Mouse (Mus musculus): ENCODE results near the gene Tagln. TPM values are rescaled to one million over a fixed set of nuclear protein-coding genes. Genes with fewer than 3 reads are reported as not detected.

Gene Tagln
- 881 and 1,168 TPM in 2 replicates for polyA plus RNA-seq (2015; fragmentation: Nextera tagmentation; extraction: Ambion mirVana)

DNA sequence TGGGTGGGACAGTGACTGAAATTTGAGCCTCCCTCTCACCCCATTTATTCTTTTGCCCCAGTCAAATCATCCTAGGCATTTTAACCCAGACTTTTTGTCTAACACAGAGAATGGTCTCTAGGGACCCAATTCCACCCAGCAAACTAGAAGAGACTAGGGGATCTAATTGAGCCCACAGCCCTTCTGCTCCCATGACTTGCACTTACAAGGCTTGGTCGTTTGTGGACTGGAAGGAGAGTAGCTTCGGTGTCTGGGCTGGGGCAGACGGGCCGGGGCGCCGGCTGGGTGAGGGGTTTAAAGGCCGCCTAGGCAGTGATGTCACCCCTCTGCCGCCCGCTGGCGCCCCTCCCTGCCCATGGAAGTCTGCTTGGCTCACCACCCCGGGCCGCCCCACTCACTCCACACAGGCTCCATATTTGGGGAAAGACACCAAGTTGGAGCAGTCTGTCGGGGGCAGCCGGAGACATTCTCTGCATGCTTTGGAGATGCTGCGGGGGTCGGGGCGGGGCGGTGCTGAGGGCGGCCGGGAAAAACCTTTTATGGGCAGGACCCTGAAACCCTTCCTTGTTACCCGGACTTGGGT, at the start of gene Tagln:
Gene Tagln (minus strand): TSS at position 431 of the 583 bp plus-strand sequence.
- Histone ChIP-seq H3K9ac (ENCODE audit: low read length) (peak within 1 kb of the TSS; percentile 74), H3K9me3 (ENCODE audit: control insufficient read depth, low read length) (no peaks in the 10 kb centered on the region), H3K27me3 (ENCODE audit: control insufficient read depth, insufficient read depth, low read length) (no peaks in the 10 kb centered on the region), H3K4me3 (ENCODE audit: low read depth, low read length) (peak within 1 kb of the TSS; percentile 39), H3K27ac (replicated peaks) (peak within 1 kb of the TSS; percentile 91), H3K36me3 (ENCODE audit: control insufficient read depth, insufficient read depth, low read length) (peaks cover 16% of the 10 kb centered on the region), H3K4me1 (replicated peaks; ENCODE audit: control insufficient read depth, insufficient read depth) (no peaks in the 10 kb centered on the region), H3K4me2 (replicated peaks; ENCODE audit: low read depth) (peak within 1 kb of the TSS; percentile 54)
- DNase-seq (ENCODE audit: low spot score) (peak; percentile 61), ATAC-seq (ENCODE audit: low FRiP score, low TSS enrichment) (peak; percentile 78)
- TF ChIP-seq CTCF (IDR thresholded peaks at IDR 0.05; ENCODE audit: low read depth) (no peak), EP300 (optimal IDR thresholded peaks at IDR 0.05) (peak; percentile 37)
- WGBS, result 5% methylated on average over 21 of the region's 21 CpGs

DNA sequence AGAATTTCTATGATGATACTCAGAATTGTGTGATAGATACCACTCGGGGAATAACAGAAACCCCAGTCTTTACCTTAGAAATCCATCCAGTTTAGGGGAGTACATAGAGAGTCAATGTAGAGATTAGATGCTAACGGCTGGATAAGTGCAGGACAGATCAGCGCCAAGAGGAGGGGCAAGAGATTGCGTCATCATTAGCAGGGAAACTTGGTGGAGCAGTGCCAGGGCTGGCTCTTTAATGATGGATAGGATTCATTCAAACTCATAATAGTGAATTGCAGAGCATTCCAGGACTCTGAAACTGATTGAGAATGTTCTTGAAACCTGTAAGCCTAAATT, 49.3 kb upstream of the Tagln start:
- Histone ChIP-seq H3K9ac (ENCODE audit: low read length) (peak overlapping the region; percentile 93), H3K4me2 (replicated peaks; ENCODE audit: low read depth) (peak overlapping the region; percentile 77), H3K36me3 (ENCODE audit: control insufficient read depth, insufficient read depth, low read length) (no peaks in the 10 kb centered on the region), H3K4me1 (replicated peaks; ENCODE audit: control insufficient read depth, insufficient read depth) (peaks cover 4% of the 10 kb centered on the region; the same call in 1 of the 2 replicates), H3K27ac (replicated peaks) (peak overlapping the region; percentile 97), H3K27me3 (ENCODE audit: control insufficient read depth, insufficient read depth, low read length) (no peaks in the 10 kb centered on the region), H3K9me3 (ENCODE audit: control insufficient read depth, low read length) (no peaks in the 10 kb centered on the region), H3K4me3 (ENCODE audit: low read depth, low read length) (peak overlapping the region; percentile 95)
- peak; percentile 55 for ATAC-seq (ENCODE audit: low FRiP score, low TSS enrichment)
- TF ChIP-seq EP300 (optimal IDR thresholded peaks at IDR 0.05) (no peak), CTCF (IDR thresholded peaks at IDR 0.05; ENCODE audit: low read depth) (no peak)
- DNase-seq (ENCODE audit: low spot score), result peak; percentile 62
- 0% methylated on average over 4 of the region's 4 CpGs for WGBS

DNA sequence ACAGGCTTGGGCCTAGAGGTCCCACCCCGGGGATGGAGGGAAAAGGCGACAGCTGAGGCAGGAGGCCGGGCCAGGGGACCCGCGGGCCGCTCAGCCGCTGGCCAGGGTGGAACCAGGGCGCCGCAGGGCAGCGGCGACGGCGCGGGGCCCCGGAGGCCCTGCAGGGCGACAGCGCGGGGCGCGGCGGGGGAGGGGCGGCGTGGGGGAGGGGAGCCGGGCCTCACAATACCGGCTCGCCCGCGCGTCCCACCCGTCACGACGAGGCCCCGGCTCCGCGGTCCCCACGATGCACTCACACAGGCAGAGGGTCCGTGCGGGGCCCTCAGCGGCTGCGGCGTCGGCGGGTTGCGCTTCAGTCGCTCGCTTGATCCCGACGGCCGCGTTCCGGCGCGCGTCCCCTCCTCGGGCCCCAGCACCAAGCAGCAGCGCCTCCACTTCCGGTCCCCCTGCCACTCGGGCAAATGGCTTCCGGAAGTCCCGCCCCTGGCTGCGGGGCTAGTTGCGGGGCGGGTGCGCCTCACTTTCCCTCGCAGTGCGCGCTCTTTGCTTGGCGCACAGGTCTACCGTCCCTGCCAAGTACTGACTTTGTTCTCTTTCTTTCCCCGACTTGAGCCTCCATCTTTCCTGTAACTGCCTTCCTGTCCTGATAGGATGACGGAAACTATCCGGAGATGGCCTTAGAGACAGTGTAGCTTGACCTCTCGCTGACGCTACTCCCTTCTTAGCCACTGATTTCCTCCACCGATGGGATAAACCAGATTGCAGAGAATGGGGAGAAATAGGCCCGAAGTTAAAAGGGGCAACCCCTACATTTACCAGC, 48.8 kb upstream of the Tagln start:
- WGBS, result under 1% methylated on average over 53 of the region's 76 CpGs

DNA sequence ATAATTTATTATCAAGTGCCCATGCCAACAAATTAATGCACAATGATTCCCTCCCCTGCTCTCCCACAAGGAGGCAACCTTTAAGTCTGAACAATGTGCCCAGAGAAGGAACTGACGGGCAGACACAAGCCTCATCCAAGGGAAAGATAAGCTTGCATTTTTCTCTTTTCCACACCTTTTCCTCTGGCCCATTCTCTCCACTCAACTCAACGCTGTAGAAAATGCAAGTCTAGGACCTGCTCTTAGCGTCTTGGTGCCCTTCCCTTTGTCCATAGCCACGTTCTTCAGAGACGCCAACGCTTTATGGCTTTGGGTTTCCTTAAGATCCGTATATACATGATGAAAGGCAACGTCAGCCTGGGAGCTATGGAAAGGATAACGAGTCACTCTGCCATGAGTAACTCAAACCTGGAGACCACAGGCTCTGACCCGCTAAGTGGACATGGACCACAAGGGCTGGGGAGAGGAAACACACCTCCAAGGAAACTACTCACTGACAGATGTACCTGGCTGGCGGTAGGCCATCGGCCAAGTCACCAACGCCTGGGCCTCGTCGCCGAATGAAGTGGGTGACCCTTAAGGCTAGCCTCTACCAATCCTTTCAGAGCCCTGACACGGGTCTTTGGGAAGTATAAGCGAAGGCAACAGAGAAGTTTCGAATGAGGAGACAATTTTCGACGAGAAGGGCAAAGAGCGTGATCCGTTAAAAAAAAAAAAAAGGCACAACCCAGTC, 48.0 kb upstream of the Tagln start:
- TF ChIP-seq EP300 (optimal IDR thresholded peaks at IDR 0.05) (no peak), CTCF (IDR thresholded peaks at IDR 0.05; ENCODE audit: low read depth) (peak; percentile 57)
- H3K4me3 ChIP-seq (ENCODE audit: low read depth, low read length), result peak overlapping the region; percentile 95
- H3K36me3 ChIP-seq (ENCODE audit: control insufficient read depth, insufficient read depth, low read length), result no peaks in the 10 kb centered on the region
- ATAC-seq (ENCODE audit: low FRiP score, low TSS enrichment), result peak; percentile 31
- peaks cover 4% of the 10 kb centered on the region; the same call in 1 of the 2 replicates for H3K4me1 ChIP-seq (replicated peaks; ENCODE audit: control insufficient read depth, insufficient read depth)
- H3K27ac ChIP-seq (replicated peaks), result peak overlapping the region; percentile 97
- H3K27me3 ChIP-seq (ENCODE audit: control insufficient read depth, insufficient read depth, low read length), result no peaks in the 10 kb centered on the region
- H3K4me2 ChIP-seq (replicated peaks; ENCODE audit: low read depth), result peak overlapping the region; percentile 77
- DNase-seq (ENCODE audit: low spot score), result peak; percentile 51
- H3K9me3 ChIP-seq (ENCODE audit: control insufficient read depth, low read length), result no peaks in the 10 kb centered on the region
- WGBS, result under 1% methylated on average over 23 of the region's 23 CpGs
- H3K9ac ChIP-seq (ENCODE audit: low read length), result peak overlapping the region; percentile 93

More for the DNA sequence above, 48.8 kb upstream of the Tagln start:
- peak overlapping the region; percentile 95 for H3K4me3 ChIP-seq (ENCODE audit: low read depth, low read length)
- H3K36me3 ChIP-seq (ENCODE audit: control insufficient read depth, insufficient read depth, low read length), result no peaks in the 10 kb centered on the region
- DNase-seq (ENCODE audit: low spot score), result peak; percentile 92
- peak; percentile 33 for TF ChIP-seq CTCF (IDR thresholded peaks at IDR 0.05; ENCODE audit: low read depth)
- TF ChIP-seq EP300 (optimal IDR thresholded peaks at IDR 0.05), result no peak
- peak; percentile 89 for ATAC-seq (ENCODE audit: low FRiP score, low TSS enrichment)
- no peaks in the 10 kb centered on the region for H3K27me3 ChIP-seq (ENCODE audit: control insufficient read depth, insufficient read depth, low read length)
- H3K27ac ChIP-seq (replicated peaks), result peak overlapping the region; percentile 97
- H3K9me3 ChIP-seq (ENCODE audit: control insufficient read depth, low read length), result no peaks in the 10 kb centered on the region
- peak overlapping the region; percentile 77 for H3K4me2 ChIP-seq (replicated peaks; ENCODE audit: low read depth)
- H3K9ac ChIP-seq (ENCODE audit: low read length), result peak overlapping the region; percentile 93
- peaks cover 4% of the 10 kb centered on the region; the same call in 1 of the 2 replicates for H3K4me1 ChIP-seq (replicated peaks; ENCODE audit: control insufficient read depth, insufficient read depth)

DNA sequence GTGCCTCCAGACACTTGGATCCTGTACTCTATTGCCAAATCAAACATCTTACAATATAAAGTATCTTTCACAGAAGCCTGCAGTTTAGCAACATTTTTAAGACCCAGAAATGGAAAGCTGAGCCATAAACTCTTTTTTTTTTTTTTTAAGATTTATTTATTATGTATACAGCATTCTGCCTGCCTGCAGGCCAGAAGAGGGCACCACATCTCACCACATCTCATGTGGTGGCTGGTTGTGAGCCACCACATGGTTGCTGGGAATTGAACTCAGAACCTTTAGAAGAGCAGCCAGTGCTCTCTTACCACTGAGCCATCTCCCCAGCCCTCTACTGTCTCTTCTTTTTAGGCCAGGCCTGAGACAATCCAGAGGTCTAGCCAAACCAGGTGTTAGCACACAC, 45.5 kb upstream of the Tagln start:
- DNase-seq (ENCODE audit: low spot score) (no peak), ATAC-seq (ENCODE audit: low FRiP score, low TSS enrichment) (no peak)
- H3K4me1 ChIP-seq (replicated peaks; ENCODE audit: control insufficient read depth, insufficient read depth), result peaks cover 4% of the 10 kb centered on the region; the same call in 1 of the 2 replicates
- H3K4me3 ChIP-seq (ENCODE audit: low read depth, low read length), result no peak overlapping the region
- H3K27me3 ChIP-seq (ENCODE audit: control insufficient read depth, insufficient read depth, low read length), result no peaks in the 10 kb centered on the region
- no peak overlapping the region for H3K9ac ChIP-seq (ENCODE audit: low read length)
- no peaks in the 10 kb centered on the region for H3K9me3 ChIP-seq (ENCODE audit: control insufficient read depth, low read length)
- no peaks in the 10 kb centered on the region for H3K36me3 ChIP-seq (ENCODE audit: control insufficient read depth, insufficient read depth, low read length)
- TF ChIP-seq EP300 (optimal IDR thresholded peaks at IDR 0.05) (no peak), CTCF (IDR thresholded peaks at IDR 0.05; ENCODE audit: low read depth) (peak; percentile 52)
- no peak overlapping the region for H3K27ac ChIP-seq (replicated peaks)
- H3K4me2 ChIP-seq (replicated peaks; ENCODE audit: low read depth), result no peak overlapping the region

Measured in stomach, postnatal 0 days (tissue).